11 mouse cellular contexts compared by ENCODE assay signal in genomic region chr17:31594590-31594989, GRCm38 (mm10). TPM values are rescaled to one million over a fixed set of nuclear protein-coding genes. Genes with fewer than 3 reads are reported as not detected.
A peak's percentile ranks its signal among the peaks of the same experiment; 100 is the strongest.
DNase-seq lines count a peak whose midpoint lies in the region; ATAC-seq and TF ChIP-seq lines count a peak whose summit lies in the region.
"Had no signal": no experiment of that assay in that cellular context is flagged by ENCODE, and none has a peak within 500 bp of the region (broad histone marks: within the 10 kb centered on the region; RNA-seq: fewer than 3 reads in every experiment).

No protein-coding gene starts in this region.

- no peaks in the 10 kb centered on the region for H3K9me3 ChIP-seq in hindbrain, embryonic 13.5 days
- H3K9me3 ChIP-seq in hindbrain, embryonic 12.5 days (replicated peaks): no peaks in the 10 kb centered on the region
- no peaks in the 10 kb centered on the region for H3K9me3 ChIP-seq in liver, postnatal 0 days (ENCODE audit: low read length)
- H3K9me3 ChIP-seq: embryonic facial prominence, embryonic 10.5 days; limb, embryonic 10.5 days had no signal

- H3K4me3 ChIP-seq in hindbrain, embryonic 13.5 days: no peak overlapping the region
- no peak overlapping the region for H3K4me3 ChIP-seq in hindbrain, embryonic 12.5 days
- no peak overlapping the region for H3K4me3 ChIP-seq in liver, postnatal 0 days (ENCODE audit: low read depth, low read length)
- H3K4me3 ChIP-seq: embryonic facial prominence, embryonic 10.5 days; limb, embryonic 10.5 days had no signal

- no peak overlapping the region for H3K9ac ChIP-seq in hindbrain, embryonic 13.5 days
- no peak overlapping the region for H3K9ac ChIP-seq in hindbrain, embryonic 12.5 days
- no peak overlapping the region for H3K9ac ChIP-seq in liver, postnatal 0 days (replicated peaks)

- no peak for TF ChIP-seq EP300 in liver, postnatal 0 days (IDR thresholded peaks at IDR 0.05; ENCODE audit: low read depth)

- no peak for TF ChIP-seq CTCF in liver, postnatal 0 days (IDR thresholded peaks at IDR 0.05; ENCODE audit: low read depth)

- H3K27me3 ChIP-seq in hindbrain, embryonic 13.5 days: no peaks in the 10 kb centered on the region
- no peaks in the 10 kb centered on the region for H3K27me3 ChIP-seq in hindbrain, embryonic 12.5 days
- no peaks in the 10 kb centered on the region for H3K27me3 ChIP-seq in liver, postnatal 0 days (ENCODE audit: insufficient read depth, low read length)

- no peak overlapping the region for H3K4me2 ChIP-seq in hindbrain, embryonic 13.5 days
- H3K4me2 ChIP-seq in hindbrain, embryonic 12.5 days (replicated peaks): no peak overlapping the region
- no peak overlapping the region; the same call in 1 of the 2 replicates for H3K4me2 ChIP-seq in liver, postnatal 0 days (ENCODE audit: low read depth, low read length)

- peaks cover 92% of the 10 kb centered on the region for H3K36me3 ChIP-seq in hindbrain, embryonic 13.5 days
- peaks cover 82% of the 10 kb centered on the region for H3K36me3 ChIP-seq in hindbrain, embryonic 12.5 days
- peaks cover 36% of the 10 kb centered on the region for H3K36me3 ChIP-seq in liver, postnatal 0 days (replicated peaks; ENCODE audit: insufficient read depth, low read length)

- no peaks in the 10 kb centered on the region for H3K4me1 ChIP-seq in hindbrain, embryonic 13.5 days (replicated peaks)
- H3K4me1 ChIP-seq in hindbrain, embryonic 12.5 days: peaks cover 2% of the 10 kb centered on the region; the same call in 1 of the 2 replicates
- H3K4me1 ChIP-seq in liver, postnatal 0 days (ENCODE audit: insufficient read depth): peaks cover 7% of the 10 kb centered on the region; the same call in 1 of the 2 replicates
- H3K4me1 ChIP-seq: embryonic facial prominence, embryonic 10.5 days; limb, embryonic 10.5 days had no signal

- H3K27ac ChIP-seq in hindbrain, embryonic 13.5 days: peak overlapping the region; percentile 63
- no peak overlapping the region for H3K27ac ChIP-seq in hindbrain, embryonic 12.5 days
- peak overlapping the region; percentile 66 for H3K27ac ChIP-seq in liver, postnatal 0 days (ENCODE audit: low read depth)
- H3K27ac ChIP-seq: embryonic facial prominence, embryonic 10.5 days; limb, embryonic 10.5 days had no signal

- WGBS in hindbrain, embryonic 13.5 days: 72% methylated on average over 7 of the region's 7 CpGs
- WGBS in hindbrain, embryonic 12.5 days: 85% methylated on average over 7 of the region's 7 CpGs
- 36% methylated on average over 7 of the region's 7 CpGs for WGBS in liver, postnatal 0 days (ENCODE audit: insufficient replicate concordance)

- ATAC-seq in hindbrain, embryonic 13.5 days (ENCODE audit: low FRiP score): no peak
- no peak for ATAC-seq in hindbrain, embryonic 12.5 days (ENCODE audit: low FRiP score)
- peak; percentile 59 for ATAC-seq in liver, postnatal 0 days
- ATAC-seq: CD4-positive, CD25-positive, alpha-beta regulatory T cell, adult 4 months had no signal

- DNase-seq in retina, postnatal 1 day: peak; percentile 13
- no peak for DNase-seq in retina, embryonic 14.5 days (ENCODE audit: low spot score)
- peak; percentile 38 for DNase-seq in liver, postnatal 0 days
- peak; percentile 60 to 61 for DNase-seq in spleen, postnatal 36 days (ENCODE audit: low spot score in 2 of 2)
- DNase-seq in right cerebral cortex, postnatal 4 days: no peak
- no peak for DNase-seq in urinary bladder, postnatal 10 days (ENCODE audit: low spot score)

RNA-seq across cellular contexts. Expression of gene Pknox1, which starts 30.1 kb away (rescaled TPM):
- polyA plus RNA-seq in hindbrain, embryonic 13.5 days (2015; fragmentation: Nextera tagmentation; extraction: Ambion mirVana): 42.5 and 48.2 TPM in 2 replicates
- 39.8 and 40.2 TPM in 2 replicates for polyA plus RNA-seq in hindbrain, embryonic 12.5 days (2016; fragmentation: Nextera tagmentation; extraction: Ambion mirVana)
- polyA plus RNA-seq in liver, postnatal 0 days (2015; fragmentation: Nextera tagmentation; extraction: Ambion mirVana): 5.5 and 6.1 TPM in 2 replicates

RNA-seq across cellular contexts. Expression of gene Cbs, which starts 42.4 kb away (rescaled TPM):
- 4.5 and 4.6 TPM in 2 replicates for polyA plus RNA-seq in hindbrain, embryonic 13.5 days (2015; fragmentation: Nextera tagmentation; extraction: Ambion mirVana)
- 2.3 and 3.3 TPM in 2 replicates for polyA plus RNA-seq in hindbrain, embryonic 12.5 days (2016; fragmentation: Nextera tagmentation; extraction: Ambion mirVana)
- polyA plus RNA-seq in liver, postnatal 0 days (2015; fragmentation: Nextera tagmentation; extraction: Ambion mirVana): 63.7 and 70.1 TPM in 2 replicates

Comparison
In these comparisons a context has a peak if more than half of its experiments do, and no peak if none do; other contexts are left out.
1. DNase-seq: peak in retina, postnatal 1 day (single experiment), liver, postnatal 0 days (single experiment) and spleen, postnatal 36 days (2 of 2); none in retina, embryonic 14.5 days (single experiment), right cerebral cortex, postnatal 4 days (single experiment) and urinary bladder, postnatal 10 days (single experiment).
2. RNA of gene Cbs, which starts 42.4 kb away (polyA plus RNA-seq): 63.7 to 70.1 TPM in liver, postnatal 0 days; 4.5 to 4.6 TPM in hindbrain, embryonic 13.5 days and 2.3 to 3.3 TPM in hindbrain, embryonic 12.5 days; every median in the first group is over 10 times any median in the second.